Mouse (Mus musculus) forebrain, embryonic 12.5 days (tissue): ENCODE data around the gene Dynlt1f. TPM values are rescaled to one million over a fixed set of nuclear protein-coding genes. Genes with fewer than 3 reads are reported as not detected.
A peak's percentile ranks its signal among the peaks of the same experiment; 100 is the strongest.
"Not testable (repeated sequence)": the region's sequence is repeated elsewhere in the genome, so short reads cannot be mapped to it uniquely, and the experiment has no call there.

ENCODE experiments used
- ATAC-seq: fragments of 200-750 bp; cut with Nextera tagmentation; 2 replicates; pipeline ENCODE4 v1.8.0; 2017; ENCODE audit warnings: moderate TSS enrichment; ENCODE audit not compliant: low FRiP score
- H3K27ac ChIP-seq: fragments of 300-500 bp; sonication (generic); 2 replicates; pipeline ENCODE4 v1.5.1; 2016; ENCODE audit warnings: mild to moderate bottlenecking
- H3K27me3 ChIP-seq: fragments of 300-500 bp; sonication (generic); 2 replicates; pipeline ENCODE4 v1.6.1; 2016; ENCODE audit warnings: mild to moderate bottlenecking
- H3K36me3 ChIP-seq: fragments of 300-500 bp; sonication (generic); replicated peaks from 2 replicates; pipeline ENCODE4 v1.6.1; 2016; ENCODE audit warnings: mild to moderate bottlenecking
- H3K4me1 ChIP-seq: fragments of 300-500 bp; sonication (generic); 2 replicates; pipeline ENCODE4 v1.6.1; 2016
- H3K4me2 ChIP-seq: fragments of 300-500 bp; sonication (generic); 2 replicates; pipeline ENCODE4 v1.6.1; 2016; ENCODE audit warnings: mild to moderate bottlenecking, moderate library complexity
- H3K4me3 ChIP-seq: fragments of 300-500 bp; sonication (generic); replicated peaks from 2 replicates; pipeline ENCODE4 v1.5.1; 2016; ENCODE audit warnings: mild to moderate bottlenecking
- H3K9ac ChIP-seq: fragments of 300-500 bp; sonication (generic); 2 replicates; pipeline ENCODE4 v1.6.1; 2016; ENCODE audit warnings: mild to moderate bottlenecking
- H3K9me3 ChIP-seq: fragments of 300-500 bp; sonication (generic); 2 replicates; pipeline ENCODE4 v1.6.1; 2016
- WGBS: fragments of 180-500 bp; shearing (Covaris S2); methylation state at CpG from one replicate; pipeline ENCODE4 v1.1.7; 2016; 5-methylcytosine and 5-hydroxymethylcytosine counted together
- polyA plus RNA-seq: library from polyadenylated mRNA; unstranded; fragments of >200 nt; fragmentation: Nextera tagmentation; extraction: Ambion mirVana; gene quantifications from 2 replicates; pipeline ENCODE4 v1.2.1, GENCODE M21; 2016

Gene Dynlt1f
- polyA plus RNA-seq: 283 and 293 TPM in 2 replicates

DNA sequence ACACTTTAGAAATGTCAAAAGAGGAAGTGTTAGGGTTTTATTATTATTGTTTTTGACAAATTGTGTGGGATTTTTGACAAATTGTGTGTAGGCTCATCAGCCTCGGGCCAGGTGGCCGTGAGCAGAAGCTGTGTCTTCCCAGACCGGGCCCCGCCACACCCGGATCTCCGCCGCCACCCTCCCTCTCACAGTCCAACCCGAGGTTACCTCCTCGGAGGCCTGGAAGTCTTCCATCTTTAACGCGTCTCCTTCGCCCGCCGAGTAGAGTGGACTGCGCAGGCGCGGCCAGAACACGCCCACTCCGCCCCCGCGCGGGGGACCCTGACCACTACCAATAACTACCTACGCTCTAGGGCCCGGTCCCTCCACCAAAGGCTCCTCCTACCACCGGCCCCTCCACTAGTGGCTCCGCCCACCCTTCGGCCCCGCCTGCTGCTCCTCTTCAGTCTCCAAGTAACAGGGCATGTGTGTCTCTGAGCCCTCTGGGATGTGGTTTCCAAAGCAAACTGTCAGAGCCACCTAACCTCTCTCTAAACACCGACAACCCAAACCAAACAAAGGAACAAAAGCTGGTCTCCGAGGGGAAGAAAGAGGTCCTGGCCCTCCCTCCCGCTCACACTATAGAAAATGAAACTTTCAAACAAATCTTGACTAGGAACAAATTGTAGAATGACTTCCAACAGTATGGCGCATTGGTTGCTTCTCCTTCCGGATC lies at the start of gene Dynlt1f:
Dynlt1f (minus strand) TSS at position 334 of the 715 bp plus-strand sequence.
- peak; percentile 95 for ATAC-seq
- not testable (repeated sequence) for H3K27me3 ChIP-seq, H3K4me1 ChIP-seq, H3K9me3 ChIP-seq, H3K36me3 ChIP-seq
- 4% methylated on average over 20 of the region's 33 CpGs for WGBS
- peak within 1 kb of the TSS; percentile 57 for H3K9ac ChIP-seq
- H3K4me3 ChIP-seq: peak within 1 kb of the TSS; percentile 50
- peak within 1 kb of the TSS; percentile 43 for H3K4me2 ChIP-seq
- peak within 1 kb of the TSS; percentile 80 for H3K27ac ChIP-seq

DNA sequence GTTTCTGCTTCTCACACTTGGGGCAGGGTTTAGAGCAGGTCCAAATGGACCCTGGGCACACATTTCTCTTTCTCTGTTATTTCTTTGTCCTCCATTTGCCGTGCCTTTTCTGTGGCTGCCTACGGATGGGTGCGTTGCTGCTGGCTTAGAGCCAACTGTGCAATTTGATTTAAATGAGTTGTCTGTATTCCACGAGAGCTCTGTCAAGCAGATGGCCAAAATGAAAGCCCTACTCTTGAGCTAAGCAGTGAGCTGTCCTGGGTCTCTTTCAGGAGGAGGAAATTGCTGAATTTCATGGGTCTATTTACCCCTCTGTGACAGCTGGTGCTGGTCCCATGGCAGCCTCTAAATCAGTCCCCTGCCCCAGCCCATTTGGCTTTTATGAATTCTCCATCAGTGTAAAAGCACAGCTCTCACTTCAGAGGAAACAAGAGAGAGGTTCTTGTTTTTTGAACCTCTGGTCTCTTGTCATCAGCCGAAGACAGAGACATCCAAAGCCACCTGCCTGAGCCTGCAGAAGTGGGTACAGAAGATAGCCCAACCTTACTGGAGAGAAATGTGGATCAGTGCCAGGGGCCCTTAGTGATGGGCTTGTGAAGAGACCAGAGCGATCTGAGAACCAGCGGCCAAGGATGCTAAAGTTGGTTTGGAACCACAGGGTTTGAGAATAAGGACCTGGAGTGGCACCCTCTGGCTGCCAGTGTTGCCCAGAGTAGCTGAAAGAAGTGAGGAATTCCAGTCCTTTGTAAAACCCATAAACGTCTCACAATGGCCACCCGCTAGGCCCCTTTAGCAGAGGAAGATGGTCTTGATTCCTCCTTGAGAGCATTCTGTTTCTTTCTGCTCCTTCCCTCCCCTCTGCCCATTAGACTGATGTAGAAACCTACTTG lies 47.9 kb upstream of the Dynlt1f start:
- H3K4me2 ChIP-seq, H3K27me3 ChIP-seq, H3K9me3 ChIP-seq, H3K4me3 ChIP-seq, H3K27ac ChIP-seq, H3K36me3 ChIP-seq, H3K4me1 ChIP-seq, H3K9ac ChIP-seq: not testable (repeated sequence)
- WGBS: 43% methylated on average over 8 of the region's 9 CpGs
- ATAC-seq: peak; percentile 80

DNA sequence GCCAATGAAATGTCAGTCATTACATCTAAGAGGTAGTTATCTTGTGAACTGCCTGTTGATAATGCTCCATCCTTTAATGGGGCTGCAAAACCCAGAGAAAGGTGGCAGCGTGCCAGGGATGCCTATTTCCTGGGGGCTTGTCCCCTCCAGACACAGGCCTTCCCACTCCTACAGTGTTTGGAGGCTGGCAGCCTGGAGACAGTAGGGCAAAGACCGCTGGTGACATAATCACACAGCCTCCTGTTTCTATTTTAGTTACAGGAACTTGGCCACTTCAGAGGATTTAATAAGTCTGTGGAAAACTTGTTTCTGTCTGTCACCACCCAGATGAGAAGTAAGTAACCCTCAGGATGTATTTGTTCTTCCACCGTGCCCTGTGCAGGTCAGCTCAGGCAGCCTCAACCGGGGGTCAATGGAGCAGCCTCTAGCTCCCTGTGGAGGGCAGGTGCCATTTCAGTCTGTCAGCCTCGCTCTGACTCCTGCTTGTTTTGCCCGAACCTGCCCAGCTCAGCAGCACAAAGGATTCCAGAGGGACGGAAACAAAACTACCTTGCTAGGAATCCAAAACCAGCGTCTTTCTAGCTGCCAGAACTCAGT lies 47.0 kb upstream of the Dynlt1f start:
- not testable (repeated sequence) for H3K4me2 ChIP-seq, H3K36me3 ChIP-seq, H3K27me3 ChIP-seq, H3K9ac ChIP-seq, H3K4me1 ChIP-seq, ATAC-seq, H3K27ac ChIP-seq, H3K4me3 ChIP-seq, H3K9me3 ChIP-seq
- WGBS: 71% methylated on average over 2 of the region's 8 CpGs

DNA sequence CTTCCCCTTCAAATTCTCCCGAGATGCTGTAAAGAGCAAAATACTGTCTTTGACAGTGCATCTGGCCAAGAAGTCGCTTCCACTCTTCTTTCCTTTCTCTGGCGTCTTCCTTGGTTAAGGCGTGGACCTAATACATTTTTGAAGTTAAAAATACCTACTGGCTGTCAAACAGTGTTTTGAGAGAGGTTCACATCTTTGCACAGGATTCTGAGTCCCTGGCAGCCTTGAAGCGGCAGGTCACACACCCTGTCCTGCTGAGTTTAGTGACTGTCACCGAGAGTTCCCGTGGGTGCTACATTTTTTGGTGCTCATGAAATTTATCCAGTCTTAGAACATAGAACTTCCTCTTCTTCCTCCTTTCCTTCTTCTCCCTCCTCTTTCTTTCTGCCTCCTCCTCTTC lies 44.4 kb upstream of the Dynlt1f start:
- H3K27ac ChIP-seq, H3K4me1 ChIP-seq, H3K4me3 ChIP-seq, H3K36me3 ChIP-seq, H3K9me3 ChIP-seq, H3K9ac ChIP-seq, H3K4me2 ChIP-seq, H3K27me3 ChIP-seq, ATAC-seq: not testable (repeated sequence)
- WGBS: 73% methylated on average over 3 of the region's 7 CpGs

DNA sequence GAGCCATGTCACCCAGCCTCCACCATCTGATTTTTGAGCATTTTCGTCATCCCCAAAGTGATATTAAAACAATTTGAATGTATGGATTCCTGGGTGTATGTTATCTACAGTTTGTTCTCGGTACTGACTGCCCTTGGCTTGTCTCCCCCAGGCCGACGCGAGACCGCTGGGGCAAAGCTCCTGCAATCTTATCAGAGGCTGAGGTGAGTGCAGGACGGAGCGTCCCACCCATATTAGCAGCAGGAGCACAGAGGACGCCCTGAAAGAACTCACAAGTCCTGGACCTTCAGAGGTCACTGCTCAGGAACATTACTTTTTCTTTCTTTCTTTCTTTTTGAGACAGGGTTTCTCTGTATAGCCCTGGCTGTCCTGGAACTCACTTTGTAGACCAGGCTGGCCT lies 43.8 kb upstream of the Dynlt1f start:
- H3K9ac ChIP-seq, H3K27ac ChIP-seq, H3K4me2 ChIP-seq, H3K9me3 ChIP-seq, ATAC-seq, H3K4me3 ChIP-seq, H3K4me1 ChIP-seq, H3K36me3 ChIP-seq, H3K27me3 ChIP-seq: not testable (repeated sequence)
- WGBS: 95% methylated on average over 8 of the region's 9 CpGs

DNA sequence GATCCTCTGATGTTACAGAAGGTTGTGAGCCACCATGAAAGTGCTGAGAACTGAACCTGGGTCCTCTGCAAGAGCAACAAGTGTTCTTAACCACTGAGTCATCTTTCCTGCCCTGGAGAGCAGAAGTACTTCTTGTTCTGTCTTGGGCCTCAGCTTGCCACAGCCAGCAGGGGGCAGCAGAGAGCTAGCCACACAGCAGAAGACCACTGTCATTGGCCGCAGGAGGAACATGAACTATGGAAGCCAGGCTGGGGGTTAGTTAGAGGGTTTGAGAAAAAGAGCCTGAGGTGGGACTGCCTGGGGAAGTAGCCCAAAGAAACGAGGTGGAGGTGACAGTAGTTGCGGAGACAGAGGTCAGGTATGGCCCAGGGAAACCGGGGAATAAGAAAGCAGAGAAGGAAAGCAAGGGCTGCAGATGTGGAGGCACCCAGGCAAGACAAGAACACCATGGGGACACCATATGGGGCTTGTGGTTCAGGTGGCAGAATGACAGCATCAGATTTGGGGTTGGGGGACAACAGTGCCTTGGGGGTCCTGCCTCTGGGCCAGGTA lies 41.6 kb upstream of the Dynlt1f start:
- H3K9ac ChIP-seq, H3K27me3 ChIP-seq, H3K4me3 ChIP-seq, H3K9me3 ChIP-seq, H3K4me1 ChIP-seq, H3K4me2 ChIP-seq, H3K36me3 ChIP-seq, H3K27ac ChIP-seq: not testable (repeated sequence)
- peak; percentile 74 for ATAC-seq
- WGBS: 31% methylated on average over 4 of the region's 4 CpGs

DNA sequence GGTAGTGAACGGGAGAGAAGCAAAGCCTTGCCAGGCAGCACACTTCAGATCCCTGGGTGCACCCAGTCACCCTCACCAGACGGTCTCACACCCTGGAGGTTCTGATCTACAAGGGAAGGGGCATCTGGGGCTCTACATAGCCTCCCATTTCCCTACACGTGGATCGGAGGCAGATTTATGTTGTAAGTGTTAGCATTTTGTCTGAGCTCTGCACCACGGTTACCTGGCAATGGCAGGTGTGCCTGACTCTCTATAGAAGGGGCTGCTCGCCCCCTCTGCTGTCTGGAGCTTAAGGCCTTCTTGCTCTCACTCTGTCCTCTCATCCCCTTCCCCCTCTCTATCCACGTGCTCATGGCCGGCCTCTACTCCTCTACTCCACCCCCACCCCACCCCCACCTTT lies 40.8 kb upstream of the Dynlt1f start:
- whole genome bisulfite sequencing: 68% methylated on average over 7 of the region's 8 CpGs
- not testable (repeated sequence) for H3K4me3 ChIP-seq, H3K4me1 ChIP-seq, H3K27ac ChIP-seq, H3K36me3 ChIP-seq, H3K9ac ChIP-seq, H3K4me2 ChIP-seq, H3K9me3 ChIP-seq, H3K27me3 ChIP-seq
- 0 out of 2 replicates have a peak, but pooled peaks have one; percentile 28 for ATAC-seq

DNA sequence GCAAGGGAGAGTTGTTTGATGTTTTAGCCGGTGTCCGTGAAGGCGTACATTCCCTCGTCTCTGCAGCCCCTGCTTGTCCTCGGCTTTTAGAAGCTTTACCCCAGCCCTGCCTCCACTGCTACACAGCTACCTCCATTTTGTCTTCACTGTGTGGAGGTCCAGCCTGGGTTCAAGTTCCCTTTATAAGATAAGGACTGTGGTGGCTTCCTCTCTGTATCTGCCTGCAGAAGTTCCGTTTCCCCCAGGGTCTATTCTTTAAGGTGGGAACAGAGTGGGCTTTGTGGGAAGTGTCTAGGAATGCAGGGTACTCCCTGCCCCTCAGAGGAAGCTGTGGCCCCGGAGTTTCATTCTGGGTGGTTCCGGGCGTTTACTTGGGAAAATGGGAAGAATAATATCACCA lies 40.0 kb upstream of the Dynlt1f start:
- not testable (repeated sequence) for H3K36me3 ChIP-seq, ATAC-seq, H3K4me2 ChIP-seq, H3K4me3 ChIP-seq, H3K4me1 ChIP-seq, H3K9me3 ChIP-seq, H3K27ac ChIP-seq, H3K27me3 ChIP-seq, H3K9ac ChIP-seq
- 82% methylated on average over 9 of the region's 9 CpGs for WGBS

DNA sequence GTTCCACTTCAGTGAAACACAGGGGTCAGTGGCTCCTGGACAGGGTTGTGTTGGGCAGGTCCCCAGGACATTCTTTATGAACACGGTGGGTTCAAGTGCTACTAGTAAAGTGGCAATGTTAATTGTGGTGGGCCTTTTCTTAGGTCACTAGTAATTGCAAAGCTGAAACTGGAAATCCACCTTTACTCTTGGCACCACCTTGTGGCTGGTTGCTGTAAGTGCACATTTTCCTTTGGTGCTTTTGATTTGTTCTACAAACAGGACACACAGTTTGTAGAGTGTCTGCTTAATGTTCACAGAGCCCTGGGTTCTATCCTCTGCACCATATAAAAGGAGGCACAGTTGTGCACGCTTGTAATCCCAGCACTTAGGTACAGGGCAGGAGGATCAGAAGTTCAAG lies 35.9 kb upstream of the Dynlt1f start:
- not testable (repeated sequence) for H3K9ac ChIP-seq, H3K4me2 ChIP-seq, H3K4me1 ChIP-seq, H3K36me3 ChIP-seq, ATAC-seq, H3K4me3 ChIP-seq, H3K27me3 ChIP-seq, H3K27ac ChIP-seq, H3K9me3 ChIP-seq
- 16% methylated on average over 2 of the region's 2 CpGs for WGBS

DNA sequence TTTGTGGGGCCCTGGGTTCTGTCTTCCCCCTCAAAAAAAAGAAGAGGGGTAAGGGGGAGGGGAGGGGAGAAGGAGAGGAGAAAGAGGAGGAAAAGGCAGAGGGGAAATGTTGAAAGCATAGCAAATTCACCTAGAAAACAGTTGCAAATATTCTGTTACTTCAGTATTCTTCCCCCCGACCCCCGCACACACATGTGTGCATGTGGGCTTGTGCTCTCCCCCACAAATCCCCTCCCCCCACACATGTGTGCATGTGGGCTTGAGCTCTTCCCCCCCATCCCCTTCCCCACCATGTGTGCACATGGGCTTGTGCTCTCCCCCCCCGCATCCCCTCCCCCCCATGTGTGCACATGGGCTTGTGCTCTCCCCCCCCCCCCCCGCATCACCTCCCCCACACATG lies 33.6 kb upstream of the Dynlt1f start:
- not testable (repeated sequence) for H3K4me3 ChIP-seq, ATAC-seq, H3K27me3 ChIP-seq, H3K4me2 ChIP-seq, H3K4me1 ChIP-seq, H3K9me3 ChIP-seq, H3K36me3 ChIP-seq, H3K27ac ChIP-seq, H3K9ac ChIP-seq
- WGBS: 77% methylated on average over 3 of the region's 4 CpGs

DNA sequence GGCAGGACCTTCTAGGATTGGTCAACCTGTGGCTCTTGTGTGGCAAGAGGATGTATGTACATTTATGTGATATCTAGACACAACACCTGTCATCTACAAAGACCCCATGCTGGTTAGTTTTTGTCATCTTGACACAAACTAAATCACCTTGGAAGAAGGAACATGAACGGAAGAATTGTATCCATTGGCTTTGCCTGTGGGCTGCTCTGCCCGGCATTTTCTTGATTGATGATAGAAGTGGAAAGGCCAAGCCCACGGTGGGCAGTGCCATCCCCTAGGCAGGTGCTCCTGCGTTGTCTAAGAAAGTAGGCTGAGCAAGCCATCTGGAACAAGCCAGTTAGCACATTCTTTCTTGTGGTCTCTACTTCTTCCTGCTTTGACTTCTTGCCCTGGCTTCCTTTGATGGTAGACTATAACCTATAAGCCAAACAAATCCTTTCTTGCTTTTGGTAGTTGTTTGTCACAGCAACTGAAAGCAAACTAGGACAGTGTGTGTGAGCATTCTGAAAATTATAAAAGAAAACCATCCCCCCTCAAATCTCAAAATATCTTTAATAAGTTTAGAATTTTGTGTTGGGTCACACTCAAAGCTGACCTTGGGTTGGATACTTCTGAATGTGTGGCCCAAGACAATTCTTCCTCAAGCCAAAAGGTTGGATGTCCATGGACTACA lies 30.7 kb upstream of the Dynlt1f start:
- 87% methylated on average over 2 of the region's 4 CpGs for WGBS

DNA sequence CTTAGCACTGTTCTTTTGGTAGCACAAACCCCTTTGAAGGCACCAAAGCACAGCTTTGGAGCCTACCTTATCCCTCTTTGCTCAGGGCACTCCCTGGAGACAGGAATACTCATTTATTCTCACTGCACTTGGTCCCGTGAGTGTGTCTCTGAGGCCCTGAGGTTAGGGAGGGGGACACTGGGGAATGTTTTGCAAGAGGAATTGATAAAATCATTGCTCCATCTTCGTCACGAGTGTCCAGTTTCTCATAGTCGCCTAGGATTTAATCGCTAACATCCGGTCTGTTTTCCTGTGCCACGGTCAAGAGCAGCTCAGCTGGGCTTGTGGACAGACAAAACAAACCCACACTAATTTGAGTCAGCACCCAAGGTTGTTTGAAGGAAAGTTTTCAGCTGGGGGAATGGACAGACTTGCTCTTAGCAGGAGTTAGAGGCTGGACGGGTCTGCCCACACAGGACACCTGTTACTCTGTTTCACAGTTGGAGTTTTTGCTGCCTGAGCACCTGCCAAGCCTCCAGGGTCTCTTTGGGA lies 29.7 kb upstream of the Dynlt1f start:
- not testable (repeated sequence) for H3K27ac ChIP-seq, H3K4me3 ChIP-seq, ATAC-seq, H3K4me1 ChIP-seq, H3K9me3 ChIP-seq, H3K27me3 ChIP-seq, H3K4me2 ChIP-seq, H3K36me3 ChIP-seq, H3K9ac ChIP-seq
- 39% methylated on average over 5 of the region's 8 CpGs for WGBS

More for the DNA sequence above, 30.7 kb upstream of the Dynlt1f start:
- not testable (repeated sequence) for H3K36me3 ChIP-seq, H3K9ac ChIP-seq, ATAC-seq, H3K27me3 ChIP-seq, H3K4me3 ChIP-seq, H3K4me1 ChIP-seq, H3K27ac ChIP-seq, H3K4me2 ChIP-seq, H3K9me3 ChIP-seq
